Mouse (Mus musculus) right cerebral cortex, postnatal 14 days (tissue): ENCODE data around the gene Stra6l.

Source experiments
- DNase-seq: peaks from one replicate; pipeline ENCODE4 v3.0.0; 2022

Gene Stra6l

DNA sequence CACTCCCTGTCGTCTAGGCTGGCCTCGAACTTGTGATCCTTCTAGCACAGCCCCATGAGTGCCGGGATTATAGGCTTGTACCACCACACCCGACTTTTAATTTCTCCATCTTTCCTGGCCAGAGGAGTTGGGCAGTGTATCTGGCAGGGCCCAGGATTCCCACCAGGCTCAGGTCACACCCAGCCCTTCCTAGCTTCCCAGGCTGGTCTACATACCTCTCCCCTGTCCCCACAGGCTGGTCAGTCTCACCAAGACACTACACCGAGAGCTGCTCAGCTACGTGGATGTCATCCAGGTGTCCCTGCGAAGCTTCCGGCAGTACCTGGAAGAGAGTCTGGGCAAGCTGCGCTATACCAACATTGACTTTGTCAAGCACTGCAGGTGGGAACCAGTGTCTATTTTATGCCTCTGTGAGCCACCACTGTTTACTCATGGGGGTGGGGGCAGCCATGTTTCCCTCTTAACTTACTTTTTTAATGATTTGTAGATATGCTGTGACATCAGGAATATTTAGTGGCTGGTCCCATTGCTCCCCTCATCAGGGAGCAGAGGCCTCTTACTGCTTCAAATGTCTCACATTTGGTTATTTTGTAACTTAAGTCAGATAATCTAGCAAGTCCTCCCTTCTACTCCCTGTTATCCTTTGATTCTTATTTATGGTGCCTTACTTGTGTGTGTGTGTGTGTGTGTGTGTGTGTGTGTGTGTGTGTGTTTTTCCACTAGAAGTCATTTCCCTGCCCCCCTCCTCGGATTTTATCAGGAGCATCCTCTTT is 73.4 kb downstream of the Stra6l start:
- DNase-seq: no peak

DNA sequence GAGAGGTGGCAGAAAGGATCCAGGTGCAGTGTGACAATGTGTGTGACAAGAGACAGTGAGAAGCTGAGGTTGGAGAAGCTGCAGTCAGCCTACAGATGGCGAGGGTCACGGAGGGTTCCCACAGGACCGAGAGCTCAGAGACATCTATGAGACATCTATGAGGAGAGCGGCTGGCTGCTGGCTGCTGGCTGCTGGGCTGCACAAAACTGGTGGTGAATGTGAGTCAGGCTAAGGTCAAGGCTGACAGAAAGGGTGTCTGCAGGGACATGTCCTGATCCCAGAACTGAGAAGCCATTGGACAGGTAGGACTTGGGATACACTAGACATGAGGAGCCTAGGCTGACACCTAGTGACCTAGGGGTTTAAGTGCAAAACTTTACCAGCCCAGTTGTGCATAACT is 75.5 kb downstream of the Stra6l start:
- DNase-seq: no peak

DNA sequence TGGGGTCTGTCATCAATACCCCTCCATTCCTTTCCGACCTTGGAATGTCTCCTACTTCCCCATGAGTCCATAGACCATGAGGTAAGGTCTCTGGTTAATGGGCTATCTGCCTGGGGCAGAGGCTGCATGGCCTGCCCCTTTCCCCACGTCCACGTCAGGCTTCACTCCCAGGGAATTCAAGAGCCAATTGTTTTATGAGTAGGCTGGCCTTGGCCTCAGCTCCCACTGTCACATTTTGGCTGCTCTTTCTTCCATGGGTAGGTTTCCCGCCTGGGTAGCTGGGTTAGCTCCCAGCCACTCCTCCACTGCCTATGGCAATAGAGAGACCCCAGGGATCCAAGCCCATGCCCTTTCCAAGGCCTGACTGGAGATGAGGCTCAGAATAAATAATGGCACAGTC is 80.1 kb downstream of the Stra6l start:
- DNase-seq: no peak
